Mouse (Mus musculus) effector memory CD4-positive, alpha-beta T cell, adult 7 months (primary cell): ENCODE measurements around the gene Gm5935. TPM values are rescaled to one million over a fixed set of nuclear protein-coding genes. Genes with fewer than 3 reads are reported as not detected.

Experiments
- polyA plus RNA-seq: library from polyadenylated mRNA; unstranded; fragments of 100-300 nt; shearing (Covaris generic); gene quantifications from one replicate; pipeline ENCODE4 v1.2.1, GENCODE M21; 2017

The Gm5935 gene
- polyA plus RNA-seq, result not detected

DNA sequence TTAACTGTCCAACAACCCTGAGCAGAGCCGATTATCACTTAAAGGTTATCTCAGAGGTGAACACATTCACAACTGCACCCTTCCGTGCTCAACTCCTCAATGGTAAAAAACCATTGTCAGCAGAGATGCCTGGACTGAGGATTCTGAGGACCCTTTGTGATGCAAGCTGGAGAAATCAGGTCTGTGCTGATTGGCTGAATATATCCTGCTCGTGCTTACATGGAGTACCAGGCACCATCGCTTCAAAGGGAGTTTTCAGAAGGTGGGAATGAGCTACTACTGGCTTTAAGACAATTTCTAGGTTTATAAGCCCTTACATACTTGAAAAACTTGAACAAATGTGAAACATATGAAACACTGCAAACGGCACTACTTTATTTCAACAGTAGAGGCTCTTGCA, at the start of gene Gm5935:
Gene Gm5935 (minus strand): TSS at position 101 of the 400 bp plus-strand sequence.

Other genes starting within 250 kb of the Gm5935 start
- gene Gm4297, start 200.3 kb downstream of the Gm5935 start, polyA plus RNA-seq, result not detected